Mouse (Mus musculus): ENCODE data around the gene 4930518I15Rik.
A peak's percentile ranks its signal among the peaks of the same experiment; 100 is the strongest.
"Not testable (repeated sequence)": the region's sequence is repeated elsewhere in the genome, so short reads cannot be mapped to it uniquely, and the experiment has no call there.

The 4930518I15Rik gene

DNA sequence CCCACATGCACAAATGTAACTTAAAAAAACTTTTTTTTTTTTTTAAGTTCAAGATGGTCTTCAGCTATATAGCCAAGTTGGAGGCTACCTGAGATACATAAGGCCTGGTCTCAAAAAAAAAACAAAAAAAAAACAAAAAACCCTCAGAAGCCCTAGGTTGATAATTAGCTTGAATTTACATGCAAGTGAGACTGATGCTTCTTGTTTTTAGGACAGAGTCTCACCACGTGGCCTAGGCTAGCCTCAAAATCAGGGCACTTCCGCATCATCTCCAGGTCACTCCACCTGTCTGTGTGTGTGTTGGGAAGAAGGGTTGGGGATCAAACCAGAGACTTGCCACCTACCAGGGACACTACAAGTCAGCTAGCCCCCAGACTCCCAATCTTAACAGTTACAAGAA is at the start of gene 4930518I15Rik:
4930518I15Rik (minus strand) TSS at position 112 of the 400 bp plus-strand sequence.
- no peak for DNase-seq

DNA sequence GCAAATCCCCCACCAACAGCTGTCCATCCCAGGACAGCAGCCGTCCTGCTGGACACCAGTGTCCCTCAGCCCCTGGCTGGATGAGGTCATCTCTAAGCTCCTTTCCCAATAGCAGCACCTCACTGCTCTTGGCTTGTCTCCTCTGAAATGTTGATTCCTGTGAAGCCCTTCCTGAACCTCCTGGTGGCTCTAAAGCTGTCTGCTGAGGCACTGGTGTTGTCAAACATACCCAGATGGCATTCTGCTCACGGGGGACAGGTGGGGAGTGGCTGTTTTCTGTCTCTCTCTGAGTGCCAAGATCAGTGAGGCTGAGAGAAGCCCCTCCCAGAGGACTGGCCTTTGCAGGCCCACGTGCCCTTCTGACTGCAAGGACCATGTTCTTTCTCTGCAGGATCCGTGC is 48.2 kb upstream of the 4930518I15Rik start:
- not testable (repeated sequence) for DNase-seq

DNA sequence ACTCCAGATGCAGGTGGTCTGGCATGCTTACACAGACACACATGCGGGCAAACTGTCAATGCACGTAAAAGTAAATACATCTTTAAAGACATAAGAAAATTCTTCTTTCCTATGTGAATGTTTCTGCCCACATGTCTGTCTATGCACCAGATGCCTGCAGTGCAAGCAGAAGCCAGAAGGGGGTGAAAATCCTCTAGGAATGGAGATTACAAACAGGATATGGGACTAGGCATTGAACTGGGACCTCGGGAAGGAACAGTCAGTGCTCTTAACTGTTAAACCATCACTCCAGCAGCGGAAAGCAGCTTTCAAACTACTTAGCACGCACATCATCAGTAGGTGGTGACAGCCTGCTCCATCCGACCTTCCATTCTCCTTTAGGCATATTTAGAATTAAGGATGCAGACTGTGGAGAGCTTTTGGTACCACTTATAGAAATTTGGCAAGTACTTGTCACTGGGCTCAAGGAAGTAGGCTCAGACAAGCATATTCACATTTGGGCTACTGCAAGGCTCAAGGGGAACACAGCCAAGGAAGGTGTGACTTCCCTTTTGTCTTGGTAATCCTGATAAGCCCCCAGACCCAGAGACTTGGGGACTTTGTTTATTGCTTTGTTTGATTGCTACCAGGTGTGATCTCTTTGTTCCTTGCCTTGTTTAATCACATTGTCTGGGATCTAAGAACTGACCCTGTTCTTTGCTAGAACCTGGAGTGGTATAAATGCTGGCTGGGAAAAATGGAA is 47.4 kb upstream of the 4930518I15Rik start:
- peak; percentile 78 for DNase-seq

DNA sequence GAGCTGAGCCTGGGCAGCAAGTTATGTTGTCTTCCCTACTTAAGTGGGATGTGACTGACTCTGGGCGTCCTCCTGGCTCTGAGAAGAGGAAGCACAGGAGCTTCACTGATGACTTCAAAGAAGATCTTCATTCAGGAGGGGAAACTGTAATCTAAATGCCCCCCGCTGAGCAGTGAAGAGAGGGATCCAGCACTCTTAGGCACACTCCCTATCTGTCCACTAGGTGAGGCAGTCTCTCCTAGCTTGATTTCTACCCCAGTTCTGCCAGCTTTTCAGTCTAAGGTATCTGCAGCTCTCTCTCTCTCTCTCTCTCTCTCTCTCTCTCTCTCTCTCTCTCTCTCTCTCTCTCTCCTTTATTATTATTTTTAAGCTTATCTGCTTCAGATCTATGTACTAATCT is 45.6 kb upstream of the 4930518I15Rik start:
- DNase-seq = no peak

DNA sequence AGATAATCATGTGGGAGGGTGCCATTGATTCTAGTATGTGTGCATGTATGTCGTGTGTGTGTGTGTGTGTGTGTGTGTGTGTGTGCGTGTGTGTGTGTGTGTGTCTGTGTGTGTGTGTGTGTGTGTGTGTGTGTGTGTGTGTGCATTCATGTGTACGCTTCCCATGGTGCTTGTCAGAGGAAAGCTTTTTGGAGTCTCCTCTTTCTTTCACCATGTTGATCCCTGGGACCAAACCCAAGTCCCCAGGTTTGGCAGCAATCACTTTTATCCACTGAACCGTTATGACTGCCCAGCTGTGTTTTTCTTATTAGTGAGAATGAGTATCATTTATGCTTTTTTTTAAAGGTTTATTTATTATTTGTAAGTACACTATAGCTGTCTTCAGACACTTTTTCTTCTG is 44.7 kb upstream of the 4930518I15Rik start:
- not testable (repeated sequence) for DNase-seq

DNA sequence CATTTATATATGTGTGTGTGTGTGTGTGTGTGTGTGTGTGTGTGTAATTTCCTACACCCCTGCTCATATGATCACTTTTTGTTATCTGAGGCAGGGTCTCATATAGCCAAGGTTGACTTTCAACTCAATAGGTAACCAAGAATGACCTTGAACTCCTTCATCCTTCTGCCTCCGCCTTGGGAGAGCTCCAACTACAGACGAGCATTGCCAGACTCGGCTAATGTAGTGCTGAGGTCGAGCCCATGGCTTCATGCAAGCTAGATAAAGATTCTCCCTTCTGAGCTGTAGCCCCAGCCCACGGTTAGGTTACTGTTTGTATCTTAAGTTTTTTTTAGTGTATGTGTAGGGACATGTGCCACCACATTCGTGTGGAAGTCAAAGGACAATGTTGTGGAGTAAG is 44.1 kb upstream of the 4930518I15Rik start:
- no peak for DNase-seq

DNA sequence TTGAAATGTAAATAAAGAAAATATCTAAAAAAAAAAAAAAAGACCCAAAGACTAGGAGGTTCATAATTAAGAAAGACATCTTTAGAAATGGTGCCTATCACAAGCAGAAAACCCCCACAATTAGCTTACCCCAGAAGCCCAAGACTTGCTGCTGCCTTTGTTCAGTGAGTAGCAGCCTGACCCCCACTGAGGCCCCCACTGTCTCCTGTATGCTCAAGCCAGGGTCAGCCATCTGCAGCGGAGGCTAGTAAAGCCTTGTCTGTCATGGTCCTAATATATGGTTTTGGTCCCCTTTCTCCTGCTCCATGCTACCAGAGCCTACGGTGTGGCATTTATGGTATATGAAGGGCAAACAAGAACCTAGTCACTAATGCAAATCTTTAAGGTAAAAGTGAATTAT is 43.6 kb upstream of the 4930518I15Rik start:
- DNase-seq = no peak

DNA sequence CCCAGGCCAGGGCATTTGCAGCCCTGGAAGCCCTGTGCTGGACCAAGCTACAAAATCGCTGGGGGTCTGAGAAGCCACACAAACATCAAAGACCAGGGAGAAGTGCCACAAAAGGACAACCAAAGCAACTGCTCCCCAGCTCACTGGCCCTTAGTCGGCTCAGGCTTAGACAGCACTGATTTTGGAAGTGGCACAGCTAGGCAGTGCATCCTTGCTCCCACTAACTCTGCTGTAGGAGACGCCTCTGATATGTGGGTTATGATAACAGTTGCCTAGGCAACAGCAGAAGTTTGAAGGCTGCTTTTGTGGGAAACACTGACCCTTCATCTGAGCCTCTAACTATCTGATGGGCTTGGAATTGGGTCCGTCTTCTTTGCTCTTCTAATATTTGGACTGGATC is 41.4 kb upstream of the 4930518I15Rik start:
- no peak for DNase-seq

DNA sequence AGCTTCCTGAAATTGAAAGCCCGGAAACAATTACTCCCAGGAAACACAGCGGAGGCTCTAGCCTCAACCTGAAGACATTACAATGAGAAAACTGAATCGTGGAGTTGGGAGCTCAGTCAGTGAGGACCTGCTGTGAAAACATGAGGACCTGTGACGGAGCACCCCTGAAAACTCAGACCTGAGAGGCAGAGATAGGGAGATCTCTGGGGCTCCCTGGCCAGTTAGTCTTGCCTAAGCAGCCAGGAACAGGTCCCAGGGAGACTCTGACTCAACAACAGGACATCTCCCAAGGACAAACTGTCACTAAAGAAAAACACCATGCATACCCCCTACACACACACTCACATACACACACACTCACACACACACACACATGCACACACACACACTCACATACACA is 40.6 kb upstream of the 4930518I15Rik start:
- no peak for DNase-seq

DNA sequence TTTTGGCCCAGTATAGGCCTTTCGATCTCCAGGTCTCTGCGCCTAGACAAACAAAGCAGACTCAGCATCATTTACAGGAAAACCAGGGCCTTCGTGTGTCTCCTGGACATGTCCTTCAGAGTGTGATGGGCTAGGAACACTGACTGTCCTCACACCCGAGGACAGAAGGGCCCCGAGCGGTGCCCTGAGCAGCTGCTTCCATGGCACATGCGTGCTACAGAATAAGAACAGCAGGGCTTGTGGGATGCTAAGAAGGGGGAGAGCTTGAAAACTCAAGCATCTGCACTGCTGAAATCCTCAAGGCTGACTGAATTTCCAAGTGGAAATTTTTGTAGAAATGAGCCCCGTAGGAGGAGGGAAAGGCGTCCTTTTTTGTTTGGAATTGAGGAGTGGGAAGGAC is 39.3 kb upstream of the 4930518I15Rik start:
- DNase-seq = no peak

DNA sequence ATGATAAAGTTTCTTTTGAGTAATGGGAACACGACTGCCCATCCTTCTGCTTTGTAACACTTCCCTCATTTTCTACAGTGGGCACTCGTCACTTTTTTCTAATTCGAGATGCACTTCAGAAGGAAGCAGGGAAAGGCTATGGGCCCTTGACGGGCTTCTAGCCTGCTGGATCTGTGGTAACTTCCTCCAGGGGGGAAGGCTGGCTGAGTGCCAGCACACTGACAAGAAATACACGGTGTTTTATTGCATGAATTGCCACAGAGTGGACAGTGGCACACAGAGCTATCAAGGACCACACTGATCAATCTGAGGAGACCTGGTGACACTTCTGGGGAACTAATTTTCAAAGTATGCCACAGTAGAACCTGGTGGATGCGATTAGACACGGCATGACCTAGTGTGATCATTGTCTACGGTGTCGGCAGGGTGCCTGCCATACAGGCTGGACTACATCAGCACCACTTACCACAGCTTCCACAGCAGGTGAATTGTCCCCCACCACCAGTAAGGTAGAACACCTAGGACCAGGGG is 38.7 kb upstream of the 4930518I15Rik start:
- DNase-seq = no peak

DNA sequence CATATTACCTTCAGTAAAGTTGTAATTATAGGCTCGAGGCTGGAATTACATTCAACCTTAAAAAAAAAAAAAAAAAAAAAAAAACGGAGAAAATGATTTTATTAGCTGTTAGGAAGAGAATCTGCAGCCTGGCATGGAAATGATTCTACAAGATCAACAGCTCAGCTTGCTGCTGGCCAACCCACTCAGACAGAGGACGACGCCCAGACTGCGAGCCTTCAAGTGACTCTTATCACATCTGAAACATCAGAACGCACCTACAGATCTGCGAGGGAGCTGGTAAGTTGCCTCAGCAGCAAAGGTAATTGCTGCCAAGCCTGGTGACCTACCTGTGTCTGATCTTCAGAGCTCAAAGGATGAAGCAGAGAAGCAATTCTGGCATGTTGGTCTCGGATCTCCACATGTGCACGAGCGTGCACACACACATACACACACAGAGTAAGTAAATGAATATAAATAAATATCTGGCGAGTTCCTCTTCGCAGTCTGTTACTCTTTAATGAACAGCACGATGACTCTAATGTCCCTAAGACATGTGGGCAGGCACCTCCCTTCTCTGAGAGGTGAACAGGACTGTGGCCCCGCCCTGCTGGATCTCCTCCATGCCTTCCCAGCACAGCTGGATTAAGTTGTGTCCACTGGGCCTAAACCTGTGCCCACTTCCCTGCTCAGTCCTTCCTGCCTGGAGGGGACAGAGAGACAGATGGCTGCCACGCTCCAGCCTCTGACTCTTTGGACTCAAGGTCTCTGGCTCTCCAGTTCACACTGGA is 36.9 kb upstream of the 4930518I15Rik start:
- DNase-seq = no peak

DNA sequence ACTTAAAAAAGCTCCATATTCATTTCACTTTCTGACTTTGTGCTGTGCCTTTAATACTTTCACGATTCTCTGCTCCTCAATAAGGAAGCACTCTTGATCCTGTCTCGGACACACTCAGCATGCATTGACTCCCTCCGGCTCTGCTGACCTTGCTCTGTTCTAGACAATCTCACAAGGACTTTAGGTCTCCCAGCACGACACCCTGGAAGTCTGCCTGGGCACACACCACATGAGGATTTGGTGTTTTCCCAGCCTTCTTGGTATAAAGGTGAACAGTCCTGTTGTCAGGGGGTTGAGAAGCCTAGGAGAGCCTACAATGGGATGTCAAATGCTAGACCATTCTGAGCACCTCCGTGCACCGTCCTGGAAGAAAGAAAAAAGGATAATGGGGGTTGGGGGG is 35.1 kb upstream of the 4930518I15Rik start:
- DNase-seq = no peak

DNA sequence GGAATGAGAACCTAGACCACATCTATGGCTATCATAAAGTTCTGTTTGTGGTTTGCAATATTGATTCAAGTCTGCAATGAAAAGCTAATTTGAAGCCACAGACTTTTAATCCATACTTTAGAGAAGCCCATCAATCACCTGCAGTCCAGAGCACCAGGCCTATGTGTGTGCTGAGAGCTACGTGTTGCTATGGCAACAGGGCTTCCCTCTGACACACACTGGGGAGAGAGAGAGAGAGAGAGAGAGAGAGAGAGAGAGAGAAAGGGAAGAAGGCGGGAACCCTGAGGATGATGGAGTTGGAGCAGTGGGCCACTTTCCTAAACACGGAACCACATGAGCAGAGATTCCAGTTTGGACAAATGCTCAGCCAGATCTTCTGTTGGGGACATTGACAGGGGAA is 34.5 kb upstream of the 4930518I15Rik start:
- no peak for DNase-seq

DNA sequence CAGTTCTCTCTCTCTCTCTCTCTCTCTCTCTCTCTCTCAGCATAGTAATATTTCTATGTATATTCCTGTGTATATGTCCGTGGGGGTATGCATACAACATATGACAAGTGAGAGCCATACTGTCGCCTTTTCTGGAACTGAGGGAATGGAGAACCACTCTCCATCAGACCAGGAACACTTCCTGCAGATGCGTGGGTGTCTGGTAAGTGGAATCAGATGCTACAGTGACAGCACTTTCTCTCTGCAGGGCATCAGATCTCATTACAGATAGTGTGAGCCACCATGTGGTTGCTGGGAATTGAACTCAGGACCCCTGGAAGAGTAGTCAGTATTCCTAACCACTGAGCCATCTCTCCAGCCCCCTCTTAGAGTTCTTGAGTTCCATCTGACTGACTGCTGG is 30.7 kb upstream of the 4930518I15Rik start:
- no peak for DNase-seq

DNA sequence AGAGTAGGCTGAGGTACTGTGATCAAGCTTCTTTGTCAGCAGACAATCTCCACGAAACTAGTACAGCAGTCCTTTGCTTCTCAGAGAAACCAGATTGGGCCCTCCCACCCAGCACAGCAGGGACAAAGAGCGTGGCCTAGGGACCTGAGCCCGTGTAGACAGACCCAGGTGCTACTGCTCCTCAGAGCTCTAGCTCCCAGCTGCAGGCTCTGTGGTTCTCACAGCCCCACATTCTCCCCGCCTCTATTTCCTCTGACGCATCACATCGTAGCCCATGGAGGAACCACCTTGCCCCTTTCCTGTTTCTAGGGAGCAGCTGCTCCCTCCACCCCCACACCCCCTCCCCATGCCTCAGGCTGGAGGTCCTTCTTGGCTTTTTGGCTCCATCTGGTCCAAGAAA is 29.3 kb upstream of the 4930518I15Rik start, which contains the start of gene Sla2:
Sla2 (minus strand) TSS at position 176 of the 400 bp plus-strand sequence.
- DNase-seq = no peak

DNA sequence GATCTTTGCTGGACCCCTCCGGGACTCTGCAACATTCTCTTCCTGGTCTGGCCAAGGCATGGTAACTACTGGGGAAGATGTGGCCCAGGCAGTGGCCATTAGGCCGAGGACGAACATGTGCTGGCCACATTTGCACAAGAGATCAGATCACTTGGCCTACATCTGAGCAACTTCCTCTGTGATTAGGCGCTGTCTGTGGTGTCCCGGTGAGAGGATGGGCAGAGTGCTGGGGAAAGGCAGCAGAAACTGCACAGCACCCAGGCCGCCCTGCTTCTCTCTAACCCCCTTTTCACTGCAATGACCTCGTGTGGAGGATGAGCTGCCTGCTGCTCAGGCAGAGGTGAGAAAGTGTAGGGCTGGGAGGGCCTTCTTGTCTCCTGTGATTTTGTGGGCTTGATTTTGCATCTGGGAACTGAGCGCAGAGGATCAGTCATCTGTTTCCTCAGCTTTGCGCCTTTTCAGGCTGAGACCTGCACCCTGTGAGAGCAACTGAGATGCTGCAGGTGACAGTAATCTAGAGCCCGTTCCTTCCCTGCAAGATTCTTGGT is 28.4 kb upstream of the 4930518I15Rik start:
- DNase-seq = no peak

DNA sequence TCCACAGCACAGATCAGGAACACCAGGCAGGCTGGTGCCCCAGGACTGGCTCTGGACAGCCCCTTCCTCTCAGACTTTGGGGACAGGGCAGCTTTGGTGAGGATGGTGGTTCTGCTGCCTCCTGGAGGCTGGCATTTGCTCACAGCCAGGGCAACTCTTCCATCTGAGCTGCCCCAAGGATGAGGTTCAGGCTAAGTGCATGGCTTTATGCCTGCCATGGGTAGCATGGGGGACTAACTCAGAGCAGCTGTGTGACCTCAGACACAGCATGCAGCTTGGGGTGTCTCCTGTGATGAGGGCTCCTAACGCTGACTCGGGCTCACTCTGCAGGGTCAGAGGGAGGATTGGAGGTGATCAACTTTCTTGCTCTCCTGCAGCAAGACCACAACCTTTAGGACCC is 27.9 kb upstream of the 4930518I15Rik start:
- DNase-seq = not testable (repeated sequence)

DNA sequence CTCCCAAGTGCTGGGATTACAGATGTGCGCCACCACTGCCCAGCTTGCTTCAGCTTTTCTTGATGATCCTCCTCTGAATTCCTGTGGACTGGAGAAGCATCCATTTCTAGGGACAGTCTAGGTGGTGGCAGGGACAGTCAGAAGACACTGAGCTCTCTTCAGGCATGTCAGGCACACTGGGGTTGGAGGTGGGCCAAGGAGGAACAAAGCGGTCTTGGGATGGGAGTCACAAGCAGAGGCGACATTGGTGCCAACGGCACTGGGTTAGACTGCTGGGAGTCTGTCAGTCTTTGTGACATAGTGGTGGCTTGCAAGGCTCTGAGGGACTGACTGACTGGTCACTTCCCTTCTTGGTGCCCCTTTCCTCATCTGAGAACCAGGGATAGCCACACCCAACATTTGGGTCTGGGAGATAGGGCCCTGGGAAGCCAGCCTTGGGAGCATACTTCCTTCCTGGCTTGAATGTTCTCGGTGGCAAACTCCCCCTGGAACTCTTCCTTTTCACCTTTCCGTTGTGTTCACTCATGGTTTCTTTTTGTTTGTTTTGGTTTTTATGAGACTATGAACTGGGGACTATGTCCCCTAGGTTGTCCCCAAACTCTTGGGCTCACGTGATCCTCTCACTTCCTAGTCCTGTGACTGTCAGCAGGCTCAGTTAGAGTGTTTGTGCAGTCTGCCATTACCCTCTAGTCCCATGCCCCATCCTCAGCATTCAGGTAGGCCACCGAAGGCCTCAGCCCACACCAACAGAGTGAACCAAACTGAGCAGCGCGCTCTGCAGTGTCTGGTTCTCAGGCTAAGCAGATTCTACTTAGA is 26.9 kb upstream of the 4930518I15Rik start:
- DNase-seq = no peak

DNA sequence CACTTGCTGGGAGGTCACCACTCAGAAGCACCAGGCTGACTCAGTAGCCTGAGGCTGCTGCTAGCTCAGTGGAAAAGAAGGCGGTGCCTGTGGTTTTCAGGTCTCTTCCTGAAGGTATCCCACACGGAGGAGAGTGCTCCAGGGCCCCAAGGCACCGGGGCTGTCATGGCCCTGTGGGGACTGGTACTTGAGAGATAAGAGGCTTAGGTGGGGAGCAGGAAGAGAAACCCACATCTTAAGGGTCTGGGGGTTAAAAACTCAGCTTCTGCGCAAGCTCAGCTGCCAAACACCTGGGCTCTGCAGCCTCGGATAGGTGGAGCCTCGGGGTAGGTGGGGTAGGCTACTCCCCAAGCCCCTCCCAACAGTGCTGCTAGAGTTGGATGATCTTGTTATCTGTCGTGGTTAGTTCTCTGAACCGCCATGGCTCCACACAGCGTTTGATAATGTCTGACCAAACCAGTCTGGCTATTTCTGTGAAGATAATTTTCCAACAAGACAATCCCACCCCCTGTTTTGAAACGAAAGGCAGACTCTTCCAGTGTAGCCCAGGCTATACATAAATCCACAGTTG is 24.8 kb upstream of the 4930518I15Rik start:
- no peak for DNase-seq

DNA sequence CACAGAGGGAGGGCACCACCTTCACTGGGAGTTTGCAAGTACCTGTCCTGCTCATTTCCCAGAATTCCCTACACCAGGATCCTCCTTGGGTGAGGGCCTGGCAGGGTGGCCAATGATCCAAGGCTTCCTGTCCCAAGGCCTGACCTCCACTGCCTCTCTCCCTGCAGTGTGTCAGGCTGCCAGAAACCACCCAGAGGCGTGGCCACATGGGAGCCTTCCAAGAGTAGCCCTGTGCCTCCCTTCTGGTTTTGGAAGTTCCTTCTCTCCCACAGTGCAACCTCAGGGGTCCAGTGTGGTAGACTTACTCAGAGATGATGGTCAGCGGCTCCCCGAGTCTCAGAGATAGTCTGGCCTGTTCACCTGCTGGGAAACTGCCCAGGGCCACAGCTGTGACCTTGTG is 21.8 kb upstream of the 4930518I15Rik start:
- no peak for DNase-seq

DNA sequence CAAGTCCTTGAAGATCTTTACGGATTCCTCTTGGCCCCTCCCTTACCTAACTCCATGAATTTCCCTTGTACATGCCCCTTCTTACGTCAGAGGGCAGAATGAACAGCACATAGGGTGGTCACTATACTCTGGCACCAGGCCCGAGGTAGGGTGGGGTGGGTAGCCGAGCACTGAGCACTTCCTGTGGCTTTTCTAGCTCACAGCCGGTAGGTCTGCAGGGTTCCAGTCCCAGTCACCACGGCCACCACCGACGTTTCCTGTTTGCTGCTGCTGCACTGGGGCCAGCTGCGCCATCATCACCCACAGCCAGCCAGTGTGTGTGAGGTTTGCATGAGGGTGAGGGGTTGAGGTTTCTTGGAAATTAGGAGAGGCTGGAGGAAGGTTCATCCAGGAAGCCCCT is 20.0 kb upstream of the 4930518I15Rik start:
- peak; percentile 43 for DNase-seq
